Mouse (Mus musculus) small intestine, adult 2 months (tissue): ENCODE measurements around the gene Tspo2. TPM values are rescaled to one million over a fixed set of nuclear protein-coding genes. Genes with fewer than 3 reads are reported as not detected.

Experiments
- H3K27ac ChIP-seq: fragments of 200-500 bp; 2 replicates; pipeline ENCODE4 v1.5.1; 2012; ENCODE audit warnings: low read depth, low read length, control low read depth, inconsistent platforms; ENCODE audit not compliant: insufficient read depth
- H3K27me3 ChIP-seq: fragments of 200-500 bp; 2 replicates; pipeline ENCODE4 v1.6.1; 2012; ENCODE audit warnings: mild to moderate bottlenecking, moderate library complexity, low read length, inconsistent platforms; ENCODE audit not compliant: control insufficient read depth, insufficient read depth
- H3K36me3 ChIP-seq: fragments of 200-500 bp; 2 replicates; pipeline ENCODE4 v1.6.1; 2012; ENCODE audit warnings: mild to moderate bottlenecking, low read length, control low read depth, inconsistent platforms; ENCODE audit not compliant: control insufficient read depth, insufficient read depth
- H3K4me1 ChIP-seq: fragments of 200-500 bp; 2 replicates; pipeline ENCODE4 v1.6.1; 2012; ENCODE audit warnings: low read length, inconsistent platforms, mixed read lengths; ENCODE audit not compliant: control insufficient read depth, insufficient read depth, insufficient read length
- H3K4me3 ChIP-seq: fragments of 200-500 bp; 2 replicates; pipeline ENCODE4 v1.5.1; 2012; ENCODE audit warnings: low read depth, mild to moderate bottlenecking, control low read depth, inconsistent platforms, low read length, moderate library complexity
- CTCF ChIP-seq: fragments of 200-500 bp; IDR thresholded peaks from 2 replicates; pipeline ENCODE4 v1.5.1; 2012; ENCODE audit warnings: low read depth, mild to moderate bottlenecking, control low read depth, inconsistent platforms, low read length, moderate library complexity, mixed read lengths; ENCODE audit not compliant: insufficient replicate concordance, insufficient read length; ENCODE audit errors: extremely low read depth
- POLR2A ChIP-seq: fragments of 200-500 bp; IDR thresholded peaks from 2 replicates; pipeline ENCODE4 v1.6.1; 2012; ENCODE audit warnings: low read depth, mild to moderate bottlenecking, control low read depth, inconsistent platforms, low read length, moderate library complexity
- WGBS: fragments of 180-500 bp; shearing (Covaris S2); methylation state at CpG from one replicate; pipeline ENCODE4 v1.1.7; 2018; 5-methylcytosine and 5-hydroxymethylcytosine counted together
- polyA plus RNA-seq: library from polyadenylated mRNA; depleted of rRNA; stranded (reverse); fragments of >200 nt; gene quantifications from 2 replicates; pipeline ENCODE4 v1.2.3, GENCODE M21; 2012

Gene Tspo2
- polyA plus RNA-seq, 1 experiment: 2.6 TPM

GRCm38 (mm10) chr17:48436487-48436886 is 14.8 kb downstream of the Tspo2 start:
- Histone ChIP-seq H3K4me1 (peaks cover 49% of the 10 kb centered on the region), H3K27me3 (no peaks in the 10 kb centered on the region), H3K4me3 (no peak overlapping the region), H3K36me3 (no peaks in the 10 kb centered on the region), H3K27ac (peak overlapping the region; percentile 45)
- no peak for TF ChIP-seq POLR2A
- TF ChIP-seq CTCF: no peak
- WGBS: 69% methylated on average over 1 of the region's 1 CpGs

DNA sequence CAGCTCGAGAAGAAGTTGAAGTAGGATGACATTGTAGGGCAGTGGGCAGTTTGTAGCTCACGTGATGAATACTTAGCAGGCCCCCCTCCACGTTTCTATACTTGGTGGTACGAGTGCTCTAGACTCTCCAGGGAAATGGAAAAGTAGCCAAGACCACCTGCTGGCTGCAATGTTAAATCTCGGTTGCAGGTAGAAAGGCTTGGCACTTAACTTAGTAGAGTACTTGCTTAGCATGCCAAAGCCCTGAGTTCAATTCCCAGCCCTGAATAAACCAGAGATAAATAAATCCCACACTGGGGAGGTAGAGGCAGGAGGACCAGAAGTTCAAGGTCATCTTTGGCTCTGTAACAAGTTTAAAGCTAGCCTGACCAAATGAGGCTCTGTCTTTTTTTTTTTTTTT is 16.8 kb downstream of the Tspo2 start:
- no peaks in the 10 kb centered on the region for H3K36me3 ChIP-seq
- no peak for TF ChIP-seq CTCF
- TF ChIP-seq POLR2A: no peak
- H3K27me3 ChIP-seq: no peaks in the 10 kb centered on the region
- H3K27ac ChIP-seq: peak overlapping the region; percentile 73
- WGBS: 63% methylated on average over 5 of the region's 5 CpGs
- peaks cover 62% of the 10 kb centered on the region for H3K4me1 ChIP-seq
- H3K4me3 ChIP-seq: no peak overlapping the region

DNA sequence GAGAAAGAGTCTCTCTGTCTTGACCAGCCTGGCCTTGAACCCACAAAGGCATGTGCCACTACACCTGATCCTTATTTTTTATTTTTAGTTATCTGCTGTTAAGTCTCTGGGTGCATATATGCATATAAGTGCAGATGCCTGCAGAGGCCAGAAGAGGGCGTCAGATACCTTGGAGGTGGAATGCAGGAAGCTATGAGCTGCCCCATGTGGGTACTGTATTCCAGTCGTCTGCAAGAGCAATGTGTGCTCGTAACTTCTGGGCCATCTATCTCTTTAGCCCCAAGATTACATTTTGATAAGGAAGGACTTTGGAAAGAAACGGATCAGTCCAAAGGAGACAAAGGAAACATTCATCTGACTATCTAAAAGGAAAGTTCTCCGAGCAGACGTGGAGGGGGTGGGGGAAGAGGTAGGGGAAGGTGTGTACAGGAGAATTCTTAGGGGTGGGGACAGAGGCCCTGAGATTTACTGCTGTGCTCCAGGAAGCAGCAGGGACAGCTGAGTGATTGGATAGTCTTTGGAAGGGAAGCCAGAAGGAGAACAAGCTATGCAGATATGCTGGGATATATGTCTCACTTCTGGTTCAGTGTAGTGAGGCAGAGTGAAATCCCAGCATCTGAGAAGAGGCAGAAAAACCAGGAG is 17.5 kb downstream of the Tspo2 start:
- peaks cover 62% of the 10 kb centered on the region for H3K4me1 ChIP-seq
- peak overlapping the region; percentile 73 for H3K27ac ChIP-seq
- H3K4me3 ChIP-seq: no peak overlapping the region
- TF ChIP-seq POLR2A: no peak
- TF ChIP-seq CTCF: peak; percentile 62; the same call in 1 of the 2 replicates
- WGBS: 23% methylated on average over 6 of the region's 6 CpGs
- no peaks in the 10 kb centered on the region for H3K27me3 ChIP-seq
- no peaks in the 10 kb centered on the region for H3K36me3 ChIP-seq

GRCm38 (mm10) chr17:48433006-48433655 is 18.2 kb downstream of the Tspo2 start:
- Histone ChIP-seq H3K4me3 (no peak overlapping the region), H3K4me1 (peaks cover 59% of the 10 kb centered on the region), H3K27ac (0 out of 2 replicates have a peak overlapping the region, but pooled peaks have one; percentile 19), H3K36me3 (no peaks in the 10 kb centered on the region), H3K27me3 (no peaks in the 10 kb centered on the region)
- WGBS: 73% methylated on average over 20 of the region's 20 CpGs
- TF ChIP-seq CTCF (no peak), POLR2A (no peak)

DNA sequence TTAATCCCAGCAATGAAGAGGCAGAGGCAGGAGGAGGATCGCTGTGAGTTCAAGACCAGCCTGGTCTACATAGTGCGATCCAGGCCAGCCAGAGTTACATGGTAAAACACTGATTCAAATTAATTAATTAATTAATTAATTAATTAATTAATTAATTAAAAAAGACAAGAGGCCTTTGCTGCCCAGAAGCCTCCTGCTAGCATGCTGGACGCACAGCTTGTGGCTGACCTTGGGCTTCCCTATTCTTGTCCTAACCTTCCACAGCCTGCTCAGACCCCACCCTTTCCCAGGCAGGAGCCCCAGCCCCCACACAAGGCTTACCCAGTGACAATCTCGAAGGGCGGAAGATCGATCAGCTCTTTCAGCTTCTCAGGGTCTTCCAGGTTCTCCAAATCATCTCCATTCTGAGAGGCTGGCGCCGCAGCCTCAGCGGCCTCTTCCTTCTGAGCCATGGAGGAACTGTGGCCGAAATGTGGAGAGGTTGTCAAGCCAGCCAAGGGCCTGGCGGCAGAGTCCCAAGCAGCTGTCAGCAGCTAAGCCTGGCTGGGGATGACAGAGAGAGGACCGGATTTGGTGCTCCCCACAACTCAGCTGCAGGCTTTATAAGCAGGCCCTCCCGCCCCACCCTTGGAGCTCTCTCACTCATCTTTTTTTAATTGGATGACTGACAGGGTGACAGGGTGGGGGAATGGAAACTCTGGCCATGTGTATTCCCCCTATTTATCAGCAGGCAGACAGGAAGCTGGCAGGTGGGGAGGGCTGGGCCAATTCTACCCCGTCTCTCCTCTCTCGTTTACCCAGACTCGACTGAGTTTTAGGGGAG is 19.0 kb downstream of the Tspo2 start, which contains the start of gene Apobec2:
Apobec2 (minus strand) TSS at position 773 of the 823 bp plus-strand sequence.
- TF ChIP-seq CTCF: no peak
- no peak for TF ChIP-seq POLR2A
- Histone ChIP-seq H3K4me1 (peaks cover 55% of the 10 kb centered on the region), H3K36me3 (no peaks in the 10 kb centered on the region), H3K27ac (0 out of 2 replicates have a peak within 1 kb of the TSS, but pooled peaks have one; percentile 19), H3K27me3 (no peaks in the 10 kb centered on the region), H3K4me3 (no peak within 1 kb of the TSS)
- 63% methylated on average over 16 of the region's 16 CpGs for WGBS

GRCm38 (mm10) chr17:48431054-48431453 is 20.3 kb downstream of the Tspo2 start:
- 79% methylated on average over 5 of the region's 5 CpGs for WGBS
- H3K4me1 ChIP-seq: peaks cover 57% of the 10 kb centered on the region

DNA sequence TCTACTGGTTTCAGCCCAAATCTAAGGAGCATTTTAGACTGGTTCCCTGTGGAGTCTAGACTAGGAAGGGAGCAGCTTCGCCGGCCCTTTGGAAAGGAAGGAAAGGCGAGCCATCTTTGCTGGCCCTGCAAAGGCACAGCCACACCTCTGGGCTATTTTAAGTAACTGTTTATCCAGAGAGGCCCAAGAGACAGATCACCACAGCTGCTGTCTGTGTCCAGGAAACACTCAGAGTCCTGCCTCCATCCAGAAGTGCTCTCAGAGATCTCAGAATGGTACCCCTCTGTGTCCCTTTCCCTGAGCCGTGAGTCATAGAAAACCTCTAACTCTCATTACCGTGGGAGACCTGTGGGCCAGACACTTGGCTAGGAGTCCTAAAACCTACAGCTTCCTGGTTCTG is 20.9 kb downstream of the Tspo2 start:
- WGBS: 22% methylated on average over 5 of the region's 5 CpGs
- no peak overlapping the region for H3K27ac ChIP-seq
- no peaks in the 10 kb centered on the region for H3K27me3 ChIP-seq
- TF ChIP-seq CTCF (no peak), POLR2A (no peak)
- H3K4me3 ChIP-seq: no peak overlapping the region
- H3K4me1 ChIP-seq: peaks cover 58% of the 10 kb centered on the region
- H3K36me3 ChIP-seq: no peaks in the 10 kb centered on the region

More at GRCm38 (mm10) chr17:48431054-48431453, 20.3 kb downstream of the Tspo2 start:
- Histone ChIP-seq H3K27me3 (no peaks in the 10 kb centered on the region), H3K4me3 (no peak overlapping the region), H3K36me3 (no peaks in the 10 kb centered on the region), H3K27ac (peak overlapping the region; percentile 19; the same call in 1 of the 2 replicates)
- TF ChIP-seq POLR2A: no peak
